Mouse (Mus musculus) hindbrain, embryonic 16.5 days (tissue): ENCODE measurements at regions not wholly inside any gene's neighbourhood (a gene's known extent, or its start where the extent isn't known, plus 50 kb on each side); places are given as distances from the start of the nearest gene placed in this dataset.
"Not testable (repeated sequence)": the region's sequence is repeated elsewhere in the genome, so short reads cannot be mapped to it uniquely, and the experiment has no call there.

Experiments used
- ATAC-seq: fragments of 200-750 bp; cut with Nextera tagmentation; 2 replicates; pipeline ENCODE4 v1.8.0; 2017; ENCODE audit warnings: moderate TSS enrichment, moderate library complexity
- H3K27ac ChIP-seq: fragments of 300-500 bp; sonication (generic); 2 replicates; pipeline ENCODE4 v1.5.1; 2014; ENCODE audit warnings: low read depth, mild to moderate bottlenecking, control low read depth, low read length, moderate library complexity
- H3K27me3 ChIP-seq: fragments of 300-500 bp; sonication (generic); replicated peaks from 2 replicates; pipeline ENCODE4 v1.6.1; 2014; ENCODE audit warnings: low read length; ENCODE audit not compliant: control insufficient read depth, insufficient read depth
- H3K36me3 ChIP-seq: fragments of 300-500 bp; sonication (generic); 2 replicates; pipeline ENCODE4 v1.6.1; 2014; ENCODE audit warnings: mild to moderate bottlenecking, low read length, moderate library complexity, mixed read lengths; ENCODE audit not compliant: control insufficient read depth, insufficient read depth
- H3K4me1 ChIP-seq: fragments of 300-500 bp; sonication (generic); 2 replicates; pipeline ENCODE4 v1.6.1; 2014; ENCODE audit warnings: low read depth, low read length; ENCODE audit not compliant: control insufficient read depth, insufficient read depth
- H3K4me2 ChIP-seq: fragments of 300-500 bp; sonication (generic); 2 replicates; pipeline ENCODE4 v1.6.1; 2014; ENCODE audit warnings: mild to moderate bottlenecking, low read length, control low read depth, moderate library complexity
- H3K4me3 ChIP-seq: fragments of 300-500 bp; sonication (generic); 2 replicates; pipeline ENCODE4 v1.5.1; 2014; ENCODE audit warnings: mild to moderate bottlenecking, low read length, control low read depth, moderate library complexity
- H3K9ac ChIP-seq: fragments of 300-500 bp; sonication (generic); 2 replicates; pipeline ENCODE4 v1.6.1; 2014; ENCODE audit warnings: low read depth, mild to moderate bottlenecking, control low read depth, low read length, moderate library complexity
- H3K9me3 ChIP-seq: fragments of 300-500 bp; sonication (generic); 2 replicates; pipeline ENCODE4 v1.6.1; 2014; ENCODE audit warnings: mild to moderate bottlenecking, low read length, moderate library complexity; ENCODE audit not compliant: control insufficient read depth
- WGBS: fragments of 180-500 bp; shearing (Covaris S2); extraction: QIAGEN DNeasy Blood & Tissue Kit; methylation state at CpG from one replicate; pipeline ENCODE4 v1.1.7; 2014; 5-methylcytosine and 5-hydroxymethylcytosine counted together

DNA sequence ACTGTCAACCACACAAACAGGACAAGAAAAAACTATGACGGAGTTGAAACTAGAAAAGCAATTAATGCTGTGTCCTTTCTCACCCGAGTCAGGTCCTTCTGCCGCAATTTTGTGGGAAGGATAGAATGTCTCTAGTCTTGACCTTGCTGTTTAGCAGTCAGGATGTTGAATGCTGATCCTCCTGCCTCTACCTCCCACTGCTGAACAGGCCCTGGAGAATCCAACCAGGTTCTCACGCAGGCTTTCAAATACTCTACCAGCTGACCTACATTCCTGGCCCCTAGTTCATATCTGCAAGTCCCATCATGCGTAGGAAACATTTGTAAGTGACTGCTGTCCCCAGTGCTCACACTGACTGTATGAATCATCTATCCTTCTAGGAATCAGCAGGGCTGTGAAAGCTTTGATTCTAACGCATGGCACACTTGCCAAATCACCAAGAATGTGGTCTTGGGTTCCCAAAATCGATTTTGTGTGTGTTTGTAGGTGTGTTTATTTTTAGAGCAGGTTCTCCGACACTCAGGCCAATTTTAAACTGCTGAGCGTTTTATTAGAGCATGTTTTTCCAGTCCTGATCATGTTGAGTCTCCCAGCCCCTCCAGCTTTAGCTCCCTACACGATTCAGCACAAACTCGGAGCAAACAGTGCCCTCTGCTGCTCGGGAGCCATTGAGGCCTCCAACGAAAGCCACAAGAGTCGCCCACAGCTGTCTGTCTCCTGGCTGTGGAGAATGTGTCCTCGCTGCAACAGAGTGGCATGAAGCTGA, 545.4 kb downstream of the Zfp704 start:
- H3K9ac ChIP-seq = no peak overlapping the region
- peak; percentile 25; the same call in 1 of the 2 replicates for ATAC-seq
- no peaks in the 10 kb centered on the region for H3K9me3 ChIP-seq
- WGBS = 47% methylated on average over 15 of the region's 15 CpGs
- no peaks in the 10 kb centered on the region for H3K27me3 ChIP-seq
- no peaks in the 10 kb centered on the region for H3K4me1 ChIP-seq
- no peak overlapping the region for H3K27ac ChIP-seq
- no peaks in the 10 kb centered on the region for H3K36me3 ChIP-seq
- no peak overlapping the region for H3K4me3 ChIP-seq
- no peak overlapping the region for H3K4me2 ChIP-seq

DNA sequence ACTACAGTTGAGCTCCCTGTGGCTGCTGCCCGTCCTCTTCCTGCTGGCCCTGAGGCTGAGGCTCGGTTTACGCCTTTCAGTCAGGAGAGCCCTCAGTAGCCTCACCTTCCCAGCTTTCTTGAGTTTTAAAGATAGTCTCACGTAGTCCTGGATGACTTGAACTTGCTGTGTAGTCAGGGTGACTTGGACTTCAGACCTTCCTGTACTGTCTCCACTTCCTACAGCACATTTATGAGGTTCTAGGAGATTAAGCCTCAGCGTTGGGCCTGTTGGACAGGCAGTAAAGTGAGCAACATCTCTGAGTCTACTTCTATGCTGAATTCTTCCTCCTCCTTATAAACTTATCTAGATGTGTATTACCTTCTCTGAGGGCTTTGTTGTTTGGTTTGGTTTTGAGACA, 546.2 kb downstream of the Zfp704 start:
- Histone ChIP-seq H3K36me3 (no peaks in the 10 kb centered on the region), H3K4me2 (no peak overlapping the region), H3K27ac (no peak overlapping the region), H3K9me3 (no peaks in the 10 kb centered on the region), H3K4me1 (no peaks in the 10 kb centered on the region), H3K27me3 (no peaks in the 10 kb centered on the region), H3K9ac (no peak overlapping the region), H3K4me3 (no peak overlapping the region)
- WGBS = 75% methylated on average over 5 of the region's 5 CpGs
- ATAC-seq = no peak

DNA sequence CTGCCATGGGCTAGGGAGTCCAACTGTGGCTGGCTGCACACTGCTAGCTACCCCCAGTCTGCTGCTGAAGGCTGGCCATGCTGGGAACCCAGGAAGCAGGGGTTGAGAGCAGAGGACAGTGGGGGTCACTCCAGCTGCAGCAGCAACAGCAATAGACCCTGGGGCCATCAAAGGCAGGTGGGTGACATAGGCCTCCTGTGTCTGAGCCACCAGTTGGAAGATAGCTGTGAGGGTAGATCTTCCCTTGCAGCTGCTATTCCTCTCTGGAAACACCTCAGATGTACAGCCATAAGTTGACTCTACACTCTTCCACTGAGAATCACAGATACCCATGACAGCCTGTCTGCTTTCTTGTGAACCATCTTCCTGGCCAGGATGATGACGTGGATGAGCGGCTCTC, 548.5 kb downstream of the Zfp704 start:
- H3K9me3 ChIP-seq = no peaks in the 10 kb centered on the region
- no peak for ATAC-seq
- 73% methylated on average over 2 of the region's 2 CpGs for WGBS

DNA sequence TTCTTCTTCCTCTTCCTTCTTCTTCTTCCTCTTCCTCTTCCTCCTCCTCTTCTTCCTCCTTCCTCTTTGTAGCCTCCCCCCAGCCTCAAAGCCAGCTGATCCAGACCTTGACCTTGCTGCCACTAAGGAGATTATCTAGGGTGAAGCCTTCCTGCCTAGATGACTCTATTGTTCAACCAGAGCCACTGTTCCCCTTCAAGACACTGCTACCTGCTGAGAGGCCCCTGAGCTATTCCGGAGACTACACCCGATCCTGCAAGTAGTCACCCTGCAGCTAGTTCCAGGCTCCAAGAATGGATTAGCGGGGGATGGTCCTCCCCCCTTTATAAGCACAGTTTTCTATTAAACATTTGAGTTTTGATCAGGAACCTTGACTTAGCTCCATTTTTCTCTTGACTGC, 552.2 kb downstream of the Zfp704 start:
- H3K4me2 ChIP-seq, ATAC-seq, H3K4me1 ChIP-seq, H3K9me3 ChIP-seq, H3K27ac ChIP-seq, H3K36me3 ChIP-seq, H3K9ac ChIP-seq, H3K4me3 ChIP-seq, H3K27me3 ChIP-seq: not testable (repeated sequence)
- WGBS = 76% methylated on average over 3 of the region's 3 CpGs

More for the DNA sequence above, 548.5 kb downstream of the Zfp704 start:
- H3K27me3 ChIP-seq = no peaks in the 10 kb centered on the region
- no peaks in the 10 kb centered on the region for H3K4me1 ChIP-seq
- H3K4me3 ChIP-seq = no peak overlapping the region
- H3K9ac ChIP-seq = no peak overlapping the region
- no peaks in the 10 kb centered on the region for H3K36me3 ChIP-seq
- no peak overlapping the region for H3K4me2 ChIP-seq
- no peak overlapping the region for H3K27ac ChIP-seq

DNA sequence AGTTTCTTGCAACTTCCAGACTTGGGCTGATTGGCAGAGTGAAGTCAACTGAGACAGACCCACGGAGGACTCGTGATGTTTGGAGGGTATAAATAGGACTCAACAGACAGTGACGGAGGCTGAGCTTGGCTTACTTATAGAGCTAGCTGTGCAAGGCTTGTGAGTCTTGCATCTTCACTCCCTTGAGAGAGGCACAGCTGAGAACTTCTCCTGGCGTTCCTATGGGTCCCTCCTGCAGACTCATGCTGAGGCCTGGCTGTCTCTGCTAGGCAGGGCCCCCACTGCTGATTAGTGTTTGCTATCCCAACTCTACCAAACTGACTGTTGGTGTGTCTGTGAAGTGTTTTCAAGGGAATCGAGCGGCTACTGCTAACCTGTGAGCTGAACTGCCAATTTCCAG, 553.0 kb downstream of the Zfp704 start:
- Histone ChIP-seq H3K27ac (no peak overlapping the region), H3K4me3 (no peak overlapping the region), H3K4me2 (no peak overlapping the region), H3K36me3 (no peaks in the 10 kb centered on the region), H3K27me3 (no peaks in the 10 kb centered on the region), H3K9ac (no peak overlapping the region), H3K9me3 (no peaks in the 10 kb centered on the region), H3K4me1 (no peaks in the 10 kb centered on the region)
- 89% methylated on average over 6 of the region's 6 CpGs for WGBS
- ATAC-seq = no peak

DNA sequence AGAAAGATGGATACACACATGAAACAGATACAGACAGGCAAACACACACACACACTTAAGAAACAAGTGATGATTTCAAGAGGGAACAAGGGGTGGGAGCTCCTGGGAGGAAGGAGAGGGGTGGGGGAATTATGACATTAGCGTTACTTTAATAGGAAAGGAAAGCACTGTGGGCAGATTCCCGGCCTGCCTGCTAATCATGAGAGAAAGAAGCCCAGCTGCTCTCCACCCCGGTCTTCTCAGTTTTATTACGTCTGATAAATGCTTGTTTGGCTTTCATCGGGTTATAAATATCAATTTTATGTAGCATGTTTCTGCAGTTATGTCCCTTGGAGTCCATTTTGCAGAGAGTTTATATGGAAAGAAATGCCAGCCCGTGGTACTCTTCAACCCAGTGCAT, 554.1 kb downstream of the Zfp704 start:
- no peak for ATAC-seq
- Histone ChIP-seq H3K4me2 (no peak overlapping the region), H3K9ac (no peak overlapping the region), H3K9me3 (no peaks in the 10 kb centered on the region), H3K4me3 (no peak overlapping the region), H3K36me3 (no peaks in the 10 kb centered on the region), H3K4me1 (no peaks in the 10 kb centered on the region), H3K27me3 (no peaks in the 10 kb centered on the region), H3K27ac (no peak overlapping the region)
- 51% methylated on average over 6 of the region's 6 CpGs for WGBS
